Comparison of ENCODE assay signal across 8 mouse cellular contexts in the genomic region with DNA sequence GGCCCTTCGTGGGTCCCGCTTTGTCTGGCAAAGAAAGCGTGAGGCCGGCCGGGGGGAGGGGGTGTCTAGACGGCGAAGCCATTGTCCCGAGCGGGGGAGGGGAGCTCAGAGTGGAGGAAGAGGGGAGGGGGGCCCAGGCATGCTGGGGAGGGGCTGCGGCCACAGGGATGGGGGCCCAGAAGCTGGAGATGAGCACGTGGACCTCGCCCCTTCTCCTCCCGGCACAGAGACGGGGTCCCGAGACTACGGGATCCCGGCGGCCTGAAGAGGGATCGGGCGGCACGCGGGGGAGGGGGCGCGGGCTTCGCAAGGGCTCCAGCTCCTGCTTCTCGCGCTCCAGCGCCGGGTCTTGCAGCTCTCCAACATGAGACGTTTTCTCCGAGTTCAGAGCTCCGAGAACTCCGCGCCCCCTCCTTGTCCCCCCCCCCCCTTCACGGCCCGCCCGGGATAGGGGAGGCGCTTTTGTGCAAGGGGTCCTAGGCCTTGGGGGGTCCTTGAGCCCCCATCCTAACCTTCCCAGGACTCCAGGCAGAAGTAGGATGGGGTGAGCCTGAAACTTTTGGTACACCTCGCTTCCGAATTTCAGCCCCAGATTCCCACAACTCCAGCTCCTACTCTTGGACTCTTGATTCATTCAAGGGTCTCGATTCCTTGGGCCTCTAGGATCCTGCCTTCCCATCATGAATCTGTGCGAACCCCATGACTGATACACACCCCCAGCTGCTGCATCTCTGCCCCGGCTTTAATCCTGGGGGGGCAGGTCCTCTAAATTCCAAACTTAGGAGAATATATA. TPM values are rescaled to one million over a fixed set of nuclear protein-coding genes. Genes with fewer than 3 reads are reported as not detected.
DNase-seq lines count a peak whose midpoint lies in the region; ATAC-seq and TF ChIP-seq lines count a peak whose summit lies in the region.

No protein-coding gene starts in this region.

- H3K4me1 ChIP-seq in E14TG2a.4 (replicated peaks; ENCODE audit: low read depth, low read length), result peaks cover 56% of the 10 kb centered on the region
- peaks cover 63% of the 10 kb centered on the region for H3K4me1 ChIP-seq in forebrain, embryonic 10.5 days
- H3K4me1 ChIP-seq in lung, embryonic 14.5 days (ENCODE audit: insufficient read depth), result peaks cover 17% of the 10 kb centered on the region

- WGBS in forebrain, embryonic 10.5 days, result under 1% methylated on average over 40 of the region's 43 CpGs
- WGBS in lung, embryonic 14.5 days, result 2% methylated on average over 41 of the region's 43 CpGs

- peaks cover 52% of the 10 kb centered on the region for H3K27me3 ChIP-seq in E14TG2a.4 (ENCODE audit: insufficient read depth, low read length)
- peaks cover 35% of the 10 kb centered on the region for H3K27me3 ChIP-seq in forebrain, embryonic 10.5 days (ENCODE audit: poor library complexity, severe bottlenecking)
- no peaks in the 10 kb centered on the region; the same call in 1 of the 2 replicates for H3K27me3 ChIP-seq in lung, embryonic 14.5 days (ENCODE audit: insufficient read depth, low read length)

- H3K9me3 ChIP-seq in E14TG2a.4 (ENCODE audit: low read length), result no peaks in the 10 kb centered on the region
- no peaks in the 10 kb centered on the region for H3K9me3 ChIP-seq in forebrain, embryonic 10.5 days
- H3K9me3 ChIP-seq in lung, embryonic 14.5 days (ENCODE audit: low read depth, low read length), result no peaks in the 10 kb centered on the region

- intact Hi-C loops in gastrocnemius, adult 2 months (cut with DNase I), result no loop called here

- peak overlapping the region; percentile 76 for H3K9ac ChIP-seq in lung, embryonic 14.5 days

- ATAC-seq in lung, embryonic 14.5 days (ENCODE audit: insufficient read depth), result peak; percentile 52

- H3K36me3 ChIP-seq in E14TG2a.4 (ENCODE audit: insufficient read depth, low read length), result peaks cover 6% of the 10 kb centered on the region; the same call in 1 of the 2 replicates
- H3K36me3 ChIP-seq in forebrain, embryonic 10.5 days (replicated peaks), result peaks cover 18% of the 10 kb centered on the region
- 0 out of 2 replicates have a peak, but pooled peaks cover 4% of the 10 kb centered on the region for H3K36me3 ChIP-seq in lung, embryonic 14.5 days (ENCODE audit: insufficient read depth)

- H3K27ac ChIP-seq in gastrocnemius, adult 2 months, result peak overlapping the region; percentile 78
- H3K27ac ChIP-seq in forebrain, embryonic 10.5 days, result peak overlapping the region; percentile 98
- H3K27ac ChIP-seq in lung, embryonic 14.5 days (ENCODE audit: low read depth), result peak overlapping the region; percentile 94

- DNase-seq in gastrocnemius, adult 2 months, result peak; percentile 55
- DNase-seq in gastrocnemius, adult 18-20 months (ENCODE audit: low spot score), result no peak
- DNase-seq in forebrain, embryonic 10.5 days (ENCODE audit: extremely low spot score, low spot score), result peak; percentile 93
- DNase-seq in hindlimb bud, embryonic 11.5 days (ENCODE audit: extremely low spot score, low read depth, low spot score), result peak; percentile 78
- DNase-seq in lung, embryonic 14.5 days, result peak; percentile 93
- peak; percentile 44 for DNase-seq in retina, postnatal 7 days (ENCODE audit: low read depth, low spot score)
- no peak for DNase-seq in frontal cortex, adult 2 months (ENCODE audit: extremely low spot score in 1 of 2, low spot score in 1 of 2)

- peak overlapping the region; percentile 76 for H3K4me3 ChIP-seq in gastrocnemius, adult 2 months
- peak overlapping the region; percentile 87 for H3K4me3 ChIP-seq in E14TG2a.4 (replicated peaks; ENCODE audit: low read length)
- peak overlapping the region; percentile 81 for H3K4me3 ChIP-seq in forebrain, embryonic 10.5 days
- peak overlapping the region; percentile 72 for H3K4me3 ChIP-seq in lung, embryonic 14.5 days (ENCODE audit: low read depth, low read length)

- no peak for TF ChIP-seq CTCF in gastrocnemius, adult 2 months (IDR thresholded peaks at IDR 0.05)
- TF ChIP-seq CTCF in E14TG2a.4 (conservative IDR thresholded peaks at IDR 0.05; ENCODE audit: low read length), result no peak
- TF ChIP-seq CTCF in lung, embryonic 14.5 days (IDR thresholded peaks at IDR 0.05; ENCODE audit: low read depth), result no peak

- H3K4me2 ChIP-seq in lung, embryonic 14.5 days, result peak overlapping the region; percentile 82

RNA-seq across cellular contexts. Expression of gene Notch3, which starts 0.7 kb away (rescaled TPM):
- total RNA-seq in gastrocnemius, adult 2 months (2021), result 10 to 100 TPM; 10.7 to 14.8 TPM
- total RNA-seq in gastrocnemius, adult 18-20 months (2021), result 10 to 100 TPM in 1 of 2 experiments, 1 to 10 TPM in 1; 9.6 to 12.5 TPM
- polyA plus RNA-seq in forebrain, embryonic 10.5 days (2016; fragmentation: Nextera tagmentation; extraction: Ambion mirVana), result 24.4 and 25.7 TPM in 2 replicates
- polyA plus RNA-seq in lung, embryonic 14.5 days (2014; fragmentation: Nextera tagmentation; extraction: Ambion mirVana), result 19.4 and 21.7 TPM in 2 replicates
- 7.1 and 9.5 TPM in 2 replicates for polyA plus RNA-seq in frontal cortex, adult 2 months (2012; rRNA removed)

RNA-seq across cellular contexts. Expression of gene Ephx3, which starts 23.4 kb away (rescaled TPM):
- total RNA-seq in gastrocnemius, adult 2 months (2021), result under 1 TPM; 0.25 to 0.61 TPM
- under 1 TPM; 0.18 to 0.19 TPM for total RNA-seq in gastrocnemius, adult 18-20 months (2021)
- polyA plus RNA-seq in forebrain, embryonic 10.5 days (2016; fragmentation: Nextera tagmentation; extraction: Ambion mirVana), result 0.09 and 0.20 TPM in 2 replicates
- polyA plus RNA-seq in lung, embryonic 14.5 days (2014; fragmentation: Nextera tagmentation; extraction: Ambion mirVana), result 0.14 and 0.22 TPM in 2 replicates
- polyA plus RNA-seq in frontal cortex, adult 2 months (2012; rRNA removed), result 0.63 and 1.3 TPM in 2 replicates

Comparison
In these comparisons a context has a peak if more than half of its experiments do, and no peak if none do; other contexts are left out.
1. DNase-seq: peak in gastrocnemius, adult 2 months (single experiment), forebrain, embryonic 10.5 days (single experiment), hindlimb bud, embryonic 11.5 days (single experiment), lung, embryonic 14.5 days (single experiment) and retina, postnatal 7 days (single experiment); none in gastrocnemius, adult 18-20 months (single experiment) and frontal cortex, adult 2 months (0 of 2).
2. Peak in every context shown above with its lines, with median percentiles within 50 percentile points of each other: H3K27ac ChIP-seq and H3K4me3 ChIP-seq.